Mouse (Mus musculus) CH12.LX (cell line): ENCODE measurements around the gene Cerkl. TPM values are rescaled to one million over a fixed set of nuclear protein-coding genes. Genes with fewer than 3 reads are reported as not detected.
A peak's percentile ranks its signal among the peaks of the same experiment; 100 is the strongest.

Experiments used
- DNase-seq: peaks from one replicate; pipeline ENCODE4 v3.0.0-alpha.2; 2013; ENCODE audit errors: extremely low read depth
- H3K27ac ChIP-seq: 2 replicates; pipeline ENCODE4 v1.5.1; 2012; ENCODE audit warnings: low read depth, mild to moderate bottlenecking, control low read depth, moderate library complexity; ENCODE audit not compliant: insufficient read depth
- H3K27me3 ChIP-seq: replicated peaks from 2 replicates; pipeline ENCODE3; 2012; ENCODE audit warnings: inconsistent platforms
- H3K36me3 ChIP-seq, 2 experiments: replicated peaks in 1 of 2; 2 replicates each; pipeline versions ENCODE3 to v1.6.1; 2012; ENCODE audit warnings: inconsistent platforms in 1 of 2, low read length in 1 of 2, mild to moderate bottlenecking in 1 of 2, mixed read lengths in 1 of 2, moderate library complexity in 1 of 2; ENCODE audit not compliant: control insufficient read depth in 1 of 2, insufficient read depth in 1 of 2
- H3K4me1 ChIP-seq, 2 experiments: 2 replicates each; pipeline ENCODE4 v1.6.1; 2012; ENCODE audit warnings: inconsistent platforms in 1 of 2, moderate library complexity in 1 of 2; ENCODE audit not compliant: insufficient read depth in 2 of 2, control insufficient read depth in 1 of 2
- H3K4me2 ChIP-seq: 2 replicates; pipeline ENCODE4 v1.6.1; 2012; ENCODE audit warnings: low read depth, mild to moderate bottlenecking, control low read depth; ENCODE audit not compliant: poor library complexity, insufficient read depth, severe bottlenecking
- H3K4me3 ChIP-seq, 3 experiments: fragments of 150-350 bp in 1 of 3; sonication (generic) in 1 of 3; replicated peaks in 1 of 3; 2 replicates each; pipeline versions ENCODE3 to v1.5.1; 2011 to 2012; ENCODE audit warnings: low read depth in 2 of 3, low read length in 2 of 3, mild to moderate bottlenecking in 2 of 3, moderate library complexity in 2 of 3, control low read depth in 1 of 3, improper control_type of control experiment in 1 of 3, inconsistent platforms in 1 of 3, mixed read lengths in 1 of 3; ENCODE audit not compliant: poor library complexity in 1 of 3
- H3K79me2 ChIP-seq: replicated peaks from 2 replicates; pipeline ENCODE4 v1.6.1; 2012; ENCODE audit warnings: mild to moderate bottlenecking, moderate library complexity; ENCODE audit not compliant: control insufficient read depth, poor library complexity, insufficient read depth, severe bottlenecking; ENCODE audit errors: extremely low read depth
- H3K9ac ChIP-seq: 2 replicates; pipeline ENCODE4 v1.6.1; 2012; ENCODE audit warnings: low read depth, mild to moderate bottlenecking, control low read depth, moderate library complexity; ENCODE audit not compliant: insufficient read depth
- H3K9me3 ChIP-seq: replicated peaks from 2 replicates; pipeline ENCODE3; 2012; ENCODE audit warnings: low read length, inconsistent platforms, mixed read lengths
- BHLHE40 ChIP-seq: IDR thresholded peaks from 2 replicates; pipeline ENCODE4 v1.6.1; 2011; ENCODE audit warnings: mild to moderate bottlenecking, low read depth, low read length, improper control_type of control experiment
- CHD2 ChIP-seq: IDR thresholded peaks from 2 replicates; pipeline ENCODE4 v1.6.1; 2011; ENCODE audit warnings: low read length, improper control_type of control experiment
- EP300 ChIP-seq: IDR thresholded peaks from 2 replicates; pipeline ENCODE4 v1.6.1; 2011; ENCODE audit warnings: low read length, improper control_type of control experiment
- ETS1 ChIP-seq: conservative IDR thresholded peaks from 2 replicates; pipeline ENCODE4 v1.6.1; 2012; ENCODE audit warnings: low read depth, mild to moderate bottlenecking, inconsistent platforms, low read length, improper control_type of control experiment, moderate library complexity
- GABPA ChIP-seq: IDR thresholded peaks from 2 replicates; pipeline ENCODE4 v1.6.1; 2012; ENCODE audit warnings: low read depth, low read length, improper control_type of control experiment, inconsistent platforms; ENCODE audit not compliant: insufficient replicate concordance
- HCFC1 ChIP-seq: IDR thresholded peaks from 2 replicates; pipeline ENCODE4 v1.6.1; 2012; ENCODE audit warnings: low read depth, mild to moderate bottlenecking, inconsistent platforms, low read length, improper control_type of control experiment
- IRF4 ChIP-seq: IDR thresholded peaks from 2 replicates; pipeline ENCODE4 v1.6.1; 2014; ENCODE audit warnings: low read depth, mild to moderate bottlenecking, inconsistent platforms, low read length, improper control_type of control experiment
- JUND ChIP-seq: conservative IDR thresholded peaks from 2 replicates; pipeline ENCODE4 v1.6.1; 2011; ENCODE audit warnings: low read depth, low read length, improper control_type of control experiment
- KAT2A ChIP-seq: IDR thresholded peaks from 2 replicates; pipeline ENCODE4 v1.6.1; 2012; ENCODE audit warnings: low read length, improper control_type of control experiment, inconsistent platforms; ENCODE audit not compliant: insufficient replicate concordance
- MAX ChIP-seq: IDR thresholded peaks from 2 replicates; pipeline ENCODE4 v1.6.1; 2011; ENCODE audit warnings: low read length, improper control_type of control experiment
- MEF2A ChIP-seq: IDR thresholded peaks from 2 replicates; pipeline ENCODE4 v1.6.1; 2014; ENCODE audit warnings: low read depth, mild to moderate bottlenecking, inconsistent platforms, low read length, improper control_type of control experiment, borderline replicate concordance
- MYC ChIP-seq: IDR thresholded peaks from 2 replicates; pipeline ENCODE4 v1.6.1; 2011; ENCODE audit warnings: low read depth, mild to moderate bottlenecking, improper control_type of control experiment, low read length
- NELFE ChIP-seq: IDR thresholded peaks from 2 replicates; pipeline ENCODE4 v1.6.1; 2011; ENCODE audit warnings: low read depth, low read length, improper control_type of control experiment
- POLR2A ChIP-seq: IDR thresholded peaks from 2 replicates; pipeline ENCODE4 v1.6.1; 2011; ENCODE audit warnings: low read depth, mild to moderate bottlenecking, improper control_type of control experiment, low read length
- POLR2AphosphoS2 ChIP-seq: IDR thresholded peaks from 2 replicates; pipeline ENCODE4 v1.6.1; 2011; ENCODE audit warnings: low read depth, low read length, improper control_type of control experiment
- RCOR1 ChIP-seq: conservative IDR thresholded peaks from 2 replicates; pipeline ENCODE4 v1.6.1; 2012; ENCODE audit warnings: low read depth, mild to moderate bottlenecking, inconsistent platforms, low read length, improper control_type of control experiment
- SIN3A ChIP-seq: IDR thresholded peaks from 2 replicates; pipeline ENCODE4 v1.6.1; 2012; ENCODE audit warnings: low read length, improper control_type of control experiment, inconsistent platforms
- TBP ChIP-seq: conservative IDR thresholded peaks from 2 replicates; pipeline ENCODE4 v1.6.1; 2011; ENCODE audit warnings: low read depth, low read length, improper control_type of control experiment
- TCF12 ChIP-seq: IDR thresholded peaks from 2 replicates; pipeline ENCODE4 v1.6.1; 2014; ENCODE audit warnings: low read depth, mild to moderate bottlenecking, inconsistent platforms, low read length, improper control_type of control experiment
- UBTF ChIP-seq: IDR thresholded peaks from 2 replicates; pipeline ENCODE4 v1.6.1; 2012; ENCODE audit warnings: low read depth, mild to moderate bottlenecking, inconsistent platforms, low read length, improper control_type of control experiment, moderate library complexity
- USF1 ChIP-seq: IDR thresholded peaks from 2 replicates; pipeline ENCODE4 v1.6.1; 2014; ENCODE audit warnings: low read depth, mild to moderate bottlenecking, inconsistent platforms, low read length, improper control_type of control experiment
- USF2 ChIP-seq: conservative IDR thresholded peaks from 2 replicates; pipeline ENCODE4 v1.6.1; 2011; ENCODE audit warnings: low read depth, low read length, improper control_type of control experiment
- ZKSCAN1 ChIP-seq: IDR thresholded peaks from 2 replicates; pipeline ENCODE4 v1.6.1; 2012; ENCODE audit warnings: low read depth, inconsistent platforms, low read length, improper control_type of control experiment, borderline replicate concordance
- ZMIZ1 ChIP-seq: IDR thresholded peaks from 2 replicates; pipeline ENCODE4 v1.6.1; 2012; ENCODE audit warnings: low read depth, mild to moderate bottlenecking, inconsistent platforms, low read length, improper control_type of control experiment
- ZNF384 ChIP-seq: IDR thresholded peaks from 2 replicates; pipeline ENCODE4 v1.6.1; 2012; ENCODE audit warnings: low read depth, low read length, improper control_type of control experiment, inconsistent platforms
- dilution Hi-C: fragments of 300-500 bp; cut with MboI; formaldehyde crosslinking; loops from 2 replicates; pipeline ENCODE4 v1.14.3; 2020; ENCODE audit warnings: low sequenced_read_pairs; ENCODE audit not compliant: extremely low pct_unique_long_range_greater_than_20kb, extremely low pct_ligation_motif_present
- in situ Hi-C: fragments of 300-500 bp; cut with MboI; formaldehyde crosslinking; loops from 3 replicates; pipeline ENCODE4 v1.14.3; 2019; ENCODE audit warnings: low sequenced_read_pairs, low pct_ligation_motif_present, low pct_unique_long_range_greater_than_20kb, mixed read lengths
- polyA plus RNA-seq: library from polyadenylated mRNA; unstranded; fragments of >175 nt; gene quantifications from 2 replicates; pipeline ENCODE4 v1.2.1, GENCODE M21; 2012; ENCODE audit warnings: low read depth; ENCODE audit not compliant: insufficient read length
- total RNA-seq, 2 experiments: library from RNA; depleted of rRNA; stranded (reverse); fragments of 300-350 nt in 1 of 2; fragments of >200 nt in 1 of 2; gene quantifications; 2 replicates each; pipeline ENCODE4 v1.2.3; 2012 to 2014

The Cerkl gene
- total and polyA plus RNA-seq, 3 experiments = 10.9 to 19.6 (median 15.6) TPM

GRCm38 (mm10) chr2:79371326-79372153 is 85.0 kb downstream of the Cerkl start:
- H3K4me3 ChIP-seq = peak overlapping the region; percentile 61 to 85 (median 62)
- peaks cover 4 to 30% of the 10 kb centered on the region in 2 experiments; a peak in 3 of 4 replicates for H3K4me1 ChIP-seq
- H3K36me3 ChIP-seq = peaks cover 11 to 18% of the 10 kb centered on the region in 2 experiments
- DNase-seq = peak; percentile 29
- TF ChIP-seq IRF4 = peak; percentile 70
- no peak for TF ChIP-seq JUND
- TF ChIP-seq BHLHE40 = no peak
- no peak for TF ChIP-seq UBTF
- TF ChIP-seq USF1 = no peak
- no peak for TF ChIP-seq ZKSCAN1
- no peak for TF ChIP-seq POLR2A
- no peak for TF ChIP-seq USF2
- no peak; the same call in 1 of the 2 replicates for TF ChIP-seq TBP
- no peak for TF ChIP-seq NELFE
- TF ChIP-seq HCFC1 = 0 out of 2 replicates have a peak, but pooled peaks have one; percentile 14
- peak; percentile 36; the same call in 1 of the 2 replicates for TF ChIP-seq ETS1
- no peak for TF ChIP-seq POLR2AphosphoS2
- 0 out of 2 replicates have a peak, but pooled peaks have one; percentile 49 for TF ChIP-seq MYC
- peak; percentile 28; the same call in 1 of the 2 replicates for TF ChIP-seq TCF12
- no peak for TF ChIP-seq MAX
- TF ChIP-seq SIN3A = no peak
- TF ChIP-seq ZNF384 = peak; percentile 71
- peak; percentile 35; the same call in 1 of the 2 replicates for TF ChIP-seq EP300
- no peak for TF ChIP-seq KAT2A
- no peak for TF ChIP-seq CHD2
- no peak for TF ChIP-seq GABPA
- no peak for TF ChIP-seq RCOR1
- peak; percentile 46; the same call in 1 of the 2 replicates for TF ChIP-seq MEF2A
- TF ChIP-seq ZMIZ1 = no peak
- TF ChIP-seq, all 38 proteins: peak for 8
- peaks cover 11% of the 10 kb centered on the region for H3K79me2 ChIP-seq
- peak overlapping the region; percentile 84 for H3K27ac ChIP-seq
- in situ Hi-C loops = loop anchor here (5.0 to 25.0 kb wide), 4 partner anchors 126 to 409 kb away; partner anchors contain the start of gene Itprid2
- H3K27me3 ChIP-seq = no peaks in the 10 kb centered on the region
- peak overlapping the region; percentile 100 for H3K9ac ChIP-seq
- dilution Hi-C loops = no loop called here
- peak overlapping the region; percentile 99 for H3K4me2 ChIP-seq
- no peaks in the 10 kb centered on the region for H3K9me3 ChIP-seq
